Mouse (Mus musculus): ENCODE results near the gene Nars2.
"Not testable (repeated sequence)": the region's sequence is repeated elsewhere in the genome, so short reads cannot be mapped to it uniquely, and the experiment has no call there.

Gene Nars2

DNA sequence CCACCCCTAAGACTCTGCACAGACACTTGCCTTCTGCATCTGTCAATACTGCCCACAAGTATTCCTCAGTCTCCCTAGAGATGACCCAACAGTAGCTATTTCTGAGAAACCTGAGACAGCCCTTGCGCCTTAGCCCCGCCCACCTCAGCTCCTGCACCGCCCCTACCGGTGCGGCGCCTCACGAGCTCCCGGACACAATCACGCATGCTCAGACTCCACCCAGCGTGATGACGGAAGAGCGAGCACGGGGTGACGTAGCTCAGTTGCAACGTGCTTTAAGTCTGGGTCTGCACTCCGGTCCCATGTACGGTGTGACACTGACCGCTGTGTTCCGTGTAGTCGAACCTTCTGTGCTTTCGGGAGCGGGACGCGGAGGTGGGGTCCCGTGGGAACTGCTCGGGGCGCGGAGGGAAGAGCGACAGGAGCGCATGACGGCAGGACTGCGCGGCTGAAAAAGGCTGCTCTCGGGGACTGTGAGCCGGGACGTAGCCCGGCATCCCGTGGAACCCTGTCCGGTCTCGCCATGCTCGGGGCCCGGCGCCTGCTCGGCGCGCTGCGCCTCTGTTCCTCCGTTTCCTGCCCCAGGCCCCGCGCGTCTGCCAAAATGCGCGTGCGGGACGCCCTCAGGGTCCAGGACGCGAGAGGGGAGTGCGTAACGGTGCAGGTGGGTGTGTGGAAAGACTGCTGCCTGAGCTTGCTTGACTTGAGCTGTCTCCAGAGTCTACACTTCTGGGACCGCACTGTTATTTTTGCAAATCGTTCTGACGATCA, at the start of gene Nars2:
Nars2 (plus strand) TSS at position 225 of the 771 bp plus-strand sequence.
- in situ Hi-C loops (cut with MboI, MseI) = no loop called here

DNA sequence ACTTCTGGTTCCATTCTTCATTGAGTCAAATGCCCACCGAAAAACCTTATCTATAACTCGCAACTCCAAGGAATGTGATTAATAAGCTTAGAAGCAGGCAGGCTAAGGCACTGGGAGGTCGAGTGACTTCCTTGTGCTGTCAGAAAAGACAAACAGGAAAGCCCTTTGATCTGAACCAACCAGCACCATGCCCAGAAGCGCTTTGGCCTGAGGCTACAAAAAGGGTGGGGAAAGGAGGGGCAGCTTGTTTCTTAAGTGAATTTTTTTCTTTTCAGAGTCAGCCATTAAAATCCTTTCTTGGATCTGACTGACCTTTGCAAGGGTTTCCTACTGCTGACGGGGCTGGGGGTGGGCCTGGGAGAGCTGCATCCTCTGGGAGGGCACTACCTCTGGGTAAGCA, 49.1 kb upstream of the Nars2 start:
- in situ Hi-C loops (cut with MboI, MseI) = loop anchor here (10.0 kb wide), 1 partner anchor 367 kb away; no protein-coding TSS in a partner anchor

DNA sequence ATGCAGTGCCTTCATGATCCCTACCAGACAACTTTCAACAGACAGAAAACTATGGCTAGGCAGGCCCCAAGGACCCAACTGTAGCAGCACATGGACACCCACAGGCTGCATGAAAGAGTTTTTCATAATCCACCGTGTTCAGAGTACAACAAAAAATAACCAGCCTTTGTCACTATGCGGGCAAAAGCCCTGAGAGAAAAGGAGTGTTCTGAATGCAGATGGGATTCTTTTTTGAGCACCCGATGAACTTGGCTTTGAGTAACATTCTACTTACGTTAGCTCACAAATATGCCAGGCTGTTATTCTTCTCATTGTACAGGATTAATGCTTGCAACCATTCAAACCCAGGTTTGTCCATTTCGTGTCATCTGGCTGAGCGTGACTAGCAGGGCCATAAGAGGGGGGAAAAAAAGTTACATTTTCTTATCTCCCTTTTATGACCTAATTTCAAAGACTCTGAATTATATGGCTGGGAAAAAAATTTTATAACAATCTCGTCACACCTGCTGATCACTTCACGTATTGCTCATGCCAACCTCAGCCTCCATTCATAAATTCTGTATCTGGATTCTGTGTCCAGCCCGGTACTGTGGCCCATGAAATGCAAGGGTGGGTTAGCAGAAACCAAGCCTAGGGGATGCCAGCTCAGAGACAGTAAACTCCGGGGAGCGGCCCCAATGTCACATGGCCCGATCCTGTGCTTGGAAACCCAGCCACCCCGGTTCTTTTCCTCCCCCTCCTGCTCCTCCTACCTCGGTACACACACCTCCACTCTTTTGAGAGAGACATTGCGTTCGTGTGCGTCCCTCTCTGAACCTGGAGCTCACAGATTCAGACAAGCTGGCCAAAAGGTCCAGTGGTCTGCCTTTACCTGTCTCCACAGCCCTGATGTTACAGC, 48.0 kb upstream of the Nars2 start:
- in situ Hi-C loops (cut with MboI, MseI) = loop anchor here (10.0 kb wide), 1 partner anchor 369 kb away; no protein-coding TSS in a partner anchor

DNA sequence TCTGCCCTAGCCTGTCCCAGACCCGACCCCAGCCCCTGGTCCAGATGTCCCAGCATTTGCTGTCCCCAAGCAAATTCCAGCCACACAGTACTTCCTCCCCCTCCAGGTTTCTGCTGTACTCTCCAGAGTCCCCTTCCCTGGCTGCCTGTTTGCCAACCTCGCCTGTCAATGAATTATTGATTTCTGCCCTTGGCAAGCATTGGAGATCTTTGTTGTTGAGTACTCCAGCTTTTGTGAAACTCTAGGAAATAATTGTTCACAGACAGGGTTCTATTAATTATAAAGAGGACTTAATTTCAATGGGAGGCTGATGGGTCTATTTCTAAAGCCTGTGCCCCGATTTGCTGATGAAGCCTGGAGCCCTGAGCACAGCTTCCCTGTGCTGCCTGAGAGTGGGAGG, 46.9 kb upstream of the Nars2 start:
- in situ Hi-C loops (cut with MboI, MseI) = loop anchor here (10.0 kb wide), 1 partner anchor 370 kb away; no protein-coding TSS in a partner anchor

DNA sequence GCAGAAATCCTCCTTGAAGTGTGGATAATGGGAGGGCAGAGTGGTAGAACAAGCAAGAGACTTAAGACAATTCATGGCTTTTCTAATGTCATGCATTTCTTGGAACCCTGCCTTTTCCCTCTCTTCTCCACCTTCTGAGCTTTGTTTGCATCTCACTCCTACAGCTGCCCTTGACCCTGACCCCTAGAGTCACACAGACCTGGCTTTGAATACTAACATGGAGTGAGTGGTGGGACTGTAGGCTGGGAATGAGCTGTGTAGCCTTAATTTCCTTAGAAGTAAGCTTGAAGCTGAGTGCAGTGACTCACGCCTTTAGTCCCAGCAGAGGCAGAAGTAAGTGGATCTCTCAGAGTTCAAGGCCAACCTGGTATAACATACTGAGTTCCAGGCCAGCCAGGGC, 46.4 kb upstream of the Nars2 start:
- in situ Hi-C loops (cut with MboI, MseI) = loop anchor here (10.0 kb wide), 1 partner anchor 370 kb away; no protein-coding TSS in a partner anchor

DNA sequence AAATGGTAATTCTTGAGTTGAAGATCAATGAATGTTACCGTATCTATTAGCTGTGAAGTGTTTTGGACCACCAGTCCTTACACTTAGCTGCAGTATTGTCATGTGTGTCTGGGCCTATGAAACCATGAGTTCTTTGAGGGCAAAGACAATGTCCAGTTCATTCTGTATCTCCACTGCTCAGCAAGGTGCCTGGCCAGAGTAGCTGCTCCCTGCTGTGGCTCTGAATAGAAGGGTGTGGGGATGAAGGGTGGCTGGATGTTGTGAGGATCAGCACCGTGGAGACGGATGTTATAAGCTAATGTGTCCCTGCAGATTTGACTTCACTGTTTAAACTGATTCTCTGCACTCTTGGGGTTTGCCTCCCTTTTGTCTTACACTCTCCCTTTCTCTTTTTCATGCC, 45.9 kb upstream of the Nars2 start:
- in situ Hi-C loops (cut with MboI, MseI) = loop anchor here (10.0 kb wide), 1 partner anchor 371 kb away; no protein-coding TSS in a partner anchor

DNA sequence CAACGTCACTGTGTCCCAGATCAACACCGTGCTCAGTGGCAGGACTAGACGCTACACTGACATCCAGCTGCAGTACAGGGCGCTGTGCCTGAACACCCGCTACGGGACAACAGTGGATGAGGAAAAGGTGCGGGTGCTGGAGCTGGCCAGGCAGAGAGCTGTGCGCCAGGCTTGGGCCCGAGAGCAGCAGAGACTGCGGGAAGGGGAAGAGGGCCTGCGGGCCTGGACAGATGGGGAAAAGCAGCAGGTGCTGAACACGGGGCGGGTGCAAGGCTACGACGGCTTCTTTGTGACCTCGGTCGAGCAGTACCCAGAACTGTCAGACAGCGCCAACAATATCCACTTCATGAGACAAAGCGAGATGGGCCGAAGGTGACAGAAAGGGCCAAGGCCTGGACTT, 45.1 kb upstream of the Nars2 start:
- in situ Hi-C loops (cut with MboI, MseI) = loop anchor here (10.0 kb wide), 1 partner anchor 371 kb away; no protein-coding TSS in a partner anchor

DNA sequence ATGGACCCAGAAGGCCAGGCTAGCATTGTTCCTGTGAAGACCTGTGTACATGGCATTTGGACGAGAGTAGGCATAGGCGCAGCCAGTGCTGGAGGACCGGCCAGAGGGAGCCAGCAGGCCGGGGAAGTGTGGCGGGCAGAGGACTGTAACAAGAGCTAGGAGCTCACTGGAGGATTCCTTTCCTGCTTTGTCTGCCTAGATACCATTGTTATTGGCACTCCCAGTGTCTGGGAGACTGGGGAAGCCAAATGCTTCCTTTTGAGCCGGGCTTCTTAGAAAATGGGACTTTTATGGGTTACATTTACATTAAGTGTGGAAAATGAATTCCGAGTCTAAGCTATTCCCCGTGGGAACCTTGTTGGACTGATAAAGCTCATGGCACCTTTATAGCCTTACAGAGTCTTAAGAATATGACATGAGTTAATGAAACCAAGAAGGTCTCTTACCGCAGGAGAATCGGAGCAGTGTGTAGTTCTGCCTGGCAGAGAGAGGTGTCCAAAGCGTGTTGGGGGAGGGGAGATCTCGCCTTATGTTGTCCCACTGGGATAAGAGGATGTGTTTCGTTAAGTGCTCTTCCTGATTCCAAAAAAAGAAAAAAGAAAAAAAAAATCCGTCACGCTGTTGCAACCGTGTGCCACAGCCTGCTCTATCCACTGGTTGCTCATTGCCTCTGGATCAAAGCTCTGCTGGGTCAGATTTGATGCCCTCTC, 43.2 kb upstream of the Nars2 start:
- in situ Hi-C loops (cut with MboI, MseI) = loop anchor here (10.0 kb wide), 1 partner anchor 373 kb away; no protein-coding TSS in a partner anchor

DNA sequence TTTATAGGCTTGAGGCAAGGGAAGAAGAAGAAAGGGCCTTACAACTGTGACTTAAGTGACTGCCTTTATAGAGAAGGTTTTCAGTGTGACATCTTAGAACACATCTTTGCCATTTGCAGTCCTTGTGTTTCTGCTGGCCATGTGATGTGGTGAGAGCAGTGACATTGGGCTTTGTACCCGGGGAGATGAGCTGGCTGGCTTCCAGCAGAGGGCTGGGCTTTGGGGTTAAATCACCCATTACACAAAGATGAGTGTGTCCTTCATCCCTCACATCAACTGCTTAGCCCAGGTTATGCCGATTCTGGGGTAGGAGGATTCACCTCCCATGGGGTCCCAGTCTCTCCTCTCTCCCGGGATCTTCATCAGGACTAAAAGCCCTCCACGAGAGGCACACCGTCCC, 41.4 kb upstream of the Nars2 start:
- in situ Hi-C loops (cut with MboI, MseI) = loop anchor here (5.0 to 10.0 kb wide), 2 partner anchors 133 to 375 kb away; no protein-coding TSS in a partner anchor

DNA sequence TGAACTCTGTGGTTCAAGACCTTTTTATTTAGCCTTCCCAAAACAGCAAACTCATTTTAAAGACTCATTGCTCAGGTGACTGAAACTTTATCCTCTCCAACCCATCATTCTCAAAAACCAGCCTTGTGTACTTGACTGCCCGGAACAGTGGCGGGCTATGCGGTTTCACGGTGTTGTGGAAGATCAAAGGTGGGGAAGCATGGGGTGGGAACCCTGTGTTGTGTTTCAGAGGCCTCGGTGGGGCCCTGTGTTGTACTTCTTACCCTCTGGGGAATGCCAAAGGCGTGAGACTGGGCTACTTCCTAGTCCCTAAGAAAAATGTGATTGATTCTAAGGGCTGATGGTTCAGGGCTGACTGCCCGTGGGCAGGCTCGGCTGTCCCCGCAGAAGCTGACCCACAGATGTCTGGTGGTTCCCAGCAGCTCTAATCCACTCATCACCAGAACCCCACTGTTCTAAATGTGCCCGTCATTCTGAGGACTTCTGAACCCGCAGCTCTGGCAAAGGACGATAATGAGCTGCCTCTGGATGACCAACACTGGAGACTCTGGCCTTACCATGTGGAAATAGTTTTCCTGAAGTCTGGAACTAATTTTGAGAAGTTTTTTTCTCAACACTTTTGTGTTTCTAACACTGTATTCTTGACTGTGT, 40.9 kb upstream of the Nars2 start:
- in situ Hi-C loops (cut with MboI, MseI) = loop anchor here (5.0 kb wide), 1 partner anchor 133 kb away; no protein-coding TSS in a partner anchor

DNA sequence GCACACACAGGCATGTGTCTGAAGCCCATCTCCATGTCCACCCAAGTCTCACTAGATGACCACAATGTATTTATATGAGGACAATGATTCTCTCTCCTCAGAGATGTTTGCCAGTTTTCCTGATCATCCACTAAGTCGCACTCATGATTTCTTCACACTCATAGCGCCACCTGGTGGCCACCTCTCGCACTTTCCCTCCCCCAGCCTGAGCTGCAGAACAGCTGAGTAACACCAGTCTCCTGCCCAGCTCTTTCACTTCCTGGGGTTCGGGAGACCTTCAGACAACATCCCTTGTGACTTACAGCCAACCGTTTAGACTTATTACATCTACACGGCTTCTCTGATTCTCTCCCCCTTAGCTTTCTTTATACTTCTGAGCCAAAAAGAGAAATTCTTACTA, 37.3 kb upstream of the Nars2 start:
- in situ Hi-C loops (cut with MboI, MseI) = loop anchor here (5.0 kb wide), 1 partner anchor 137 kb away; no protein-coding TSS in a partner anchor

DNA sequence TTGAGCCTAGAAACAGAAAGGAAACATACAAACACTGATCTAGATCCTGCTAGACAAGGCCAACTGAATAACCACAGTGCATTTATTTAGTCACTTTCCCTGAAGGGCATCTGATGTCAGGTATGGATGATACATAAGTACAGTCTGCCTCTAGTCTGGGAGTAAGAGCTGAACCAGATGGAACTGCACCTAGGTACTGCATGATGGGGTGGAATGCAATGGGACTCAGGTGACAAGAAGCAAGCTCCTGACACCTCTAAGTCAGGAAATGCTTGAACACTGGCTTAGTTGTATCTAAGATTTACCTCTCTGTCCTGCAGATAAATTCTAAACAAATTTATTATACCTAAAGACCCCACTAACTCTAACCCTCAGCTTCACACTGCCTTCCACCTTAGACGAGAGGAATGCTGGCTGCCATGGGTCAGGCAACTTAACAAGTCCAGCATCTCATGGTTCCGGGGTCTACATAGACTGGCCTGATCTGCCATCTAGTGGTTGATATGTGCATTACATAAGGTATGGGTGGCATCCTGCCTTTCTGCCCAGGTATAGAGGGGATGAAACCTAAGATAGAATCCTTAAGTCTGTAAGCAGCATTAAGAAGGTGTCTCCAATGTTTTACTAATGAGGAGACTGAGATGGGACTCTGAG, 35.7 kb upstream of the Nars2 start:
- in situ Hi-C loops (cut with MboI, MseI) = no loop called here

DNA sequence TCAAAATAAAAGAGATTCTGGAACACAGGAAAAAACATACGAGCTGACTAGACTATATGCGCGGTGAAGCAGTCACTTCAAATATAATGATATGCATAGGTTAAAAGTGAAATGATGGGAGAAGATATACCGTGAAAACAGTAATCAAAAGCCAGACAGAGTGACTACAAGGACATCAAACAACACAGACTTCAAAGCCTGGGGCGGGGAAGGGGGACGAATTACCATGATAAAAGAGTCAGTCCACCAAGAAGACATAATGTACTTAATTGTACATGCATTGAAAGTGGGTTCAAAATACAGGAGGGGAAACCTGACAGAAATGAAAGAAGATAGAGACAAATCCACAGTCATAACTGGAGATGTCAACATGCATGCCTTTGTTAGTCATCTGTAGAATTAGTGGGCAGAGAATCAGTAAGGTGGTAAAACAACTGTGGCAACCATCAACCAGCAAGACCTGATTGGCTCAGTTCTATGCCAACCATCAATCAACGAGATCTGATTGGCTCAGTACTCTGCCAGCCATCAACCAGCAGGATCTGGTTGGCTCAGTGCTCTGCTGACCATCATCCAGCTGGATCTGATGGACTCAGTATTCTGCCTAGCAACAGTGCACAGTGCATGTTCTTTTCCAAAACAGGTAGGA, 30.7 kb upstream of the Nars2 start:
- in situ Hi-C loops (cut with MboI, MseI) = no loop called here

DNA sequence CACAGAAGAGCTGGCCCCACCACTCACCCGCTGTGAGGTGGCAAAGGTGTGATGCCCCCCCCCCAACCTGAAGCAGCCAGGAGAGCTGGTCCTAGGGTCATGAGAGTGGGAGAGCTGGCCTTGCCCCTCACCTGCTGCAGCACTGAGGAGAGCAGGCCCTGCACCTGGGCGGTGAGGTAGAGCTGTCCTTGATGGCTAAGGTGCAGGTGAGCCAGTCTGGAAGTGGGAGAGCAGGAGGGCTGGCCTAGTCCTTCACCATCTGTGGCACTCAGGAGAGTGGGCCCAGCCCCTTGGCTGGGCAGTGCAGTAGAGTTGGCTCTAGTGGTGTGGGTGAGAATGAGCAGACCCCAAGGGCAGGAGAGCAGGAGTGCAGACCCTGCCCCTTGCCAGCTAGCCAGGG, 28.4 kb upstream of the Nars2 start:
- in situ Hi-C loops (cut with MboI, MseI) = no loop called here

DNA sequence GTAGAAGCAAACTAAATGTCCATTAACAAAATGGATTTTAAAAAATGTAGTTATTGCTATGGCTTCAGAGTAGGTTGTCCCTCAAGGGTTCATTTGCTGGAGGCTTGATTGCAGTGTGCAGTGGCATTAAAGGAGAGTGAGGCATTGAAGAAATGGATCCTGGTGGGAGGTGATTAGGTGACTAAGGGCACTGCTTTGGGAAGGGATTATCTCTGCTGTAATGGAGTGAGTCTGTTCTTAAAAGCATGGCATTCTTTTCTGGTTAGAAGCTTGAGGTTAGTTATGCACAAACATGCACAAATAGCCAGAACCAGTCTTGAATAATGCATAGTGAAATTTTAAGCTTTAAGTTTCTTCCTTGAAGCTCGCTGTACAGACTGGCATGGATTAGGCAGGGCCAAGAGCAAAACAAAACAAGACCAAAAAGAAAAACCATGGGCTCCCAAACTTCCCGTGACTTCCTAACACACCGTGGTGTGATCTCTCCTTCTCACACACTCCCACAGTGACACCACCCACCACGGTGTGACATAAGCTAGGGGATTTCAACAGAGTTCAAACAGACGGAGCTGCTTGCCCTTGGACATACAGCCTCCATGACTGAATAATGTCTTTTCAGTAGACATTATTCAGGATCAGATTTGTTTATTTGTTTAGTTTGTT, 7.5 kb upstream of the Nars2 start:
- in situ Hi-C loops (cut with MboI, MseI) = no loop called here

DNA sequence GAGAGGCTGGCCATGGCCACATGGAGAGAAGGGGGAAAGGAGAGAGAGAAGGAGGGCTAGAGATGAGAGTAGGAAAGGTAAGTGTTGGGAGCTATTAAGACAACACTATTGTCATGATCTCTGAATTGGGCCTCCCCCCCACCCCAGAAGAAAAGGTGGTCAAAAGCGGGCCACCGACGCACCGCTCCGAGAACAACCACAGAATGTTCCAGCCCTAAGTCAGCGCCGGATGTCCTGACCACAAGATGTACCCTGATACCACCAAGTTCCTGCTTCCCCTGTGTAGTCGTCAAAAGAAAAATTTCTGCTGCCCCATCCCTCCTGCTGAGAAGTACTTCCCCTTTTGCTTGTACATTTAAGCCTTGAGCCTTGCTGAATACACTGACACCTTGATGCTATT, 4.8 kb upstream of the Nars2 start:
- in situ Hi-C loops (cut with MboI, MseI) = not testable (repeated sequence)

DNA sequence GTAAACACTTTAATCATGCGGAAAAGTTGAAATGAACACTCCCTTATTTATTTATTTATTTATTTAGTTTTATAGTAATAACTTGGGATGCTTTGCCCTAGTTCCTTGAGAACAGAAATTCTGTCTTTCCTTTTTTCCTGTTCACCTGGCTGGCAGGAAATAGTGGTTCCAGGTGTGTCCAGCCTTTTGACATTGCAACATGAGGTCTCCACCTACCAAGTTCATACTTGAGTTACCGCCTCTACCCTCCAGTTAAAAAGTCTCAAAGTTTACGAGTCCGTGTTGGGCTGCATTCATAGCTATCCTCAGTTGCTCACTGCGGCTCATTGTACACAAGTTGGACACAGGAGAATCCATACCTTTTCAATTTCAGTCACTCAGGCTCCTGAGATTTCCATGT, 789 bp downstream of the Nars2 start:
- in situ Hi-C loops (cut with MboI, MseI) = no loop called here

DNA sequence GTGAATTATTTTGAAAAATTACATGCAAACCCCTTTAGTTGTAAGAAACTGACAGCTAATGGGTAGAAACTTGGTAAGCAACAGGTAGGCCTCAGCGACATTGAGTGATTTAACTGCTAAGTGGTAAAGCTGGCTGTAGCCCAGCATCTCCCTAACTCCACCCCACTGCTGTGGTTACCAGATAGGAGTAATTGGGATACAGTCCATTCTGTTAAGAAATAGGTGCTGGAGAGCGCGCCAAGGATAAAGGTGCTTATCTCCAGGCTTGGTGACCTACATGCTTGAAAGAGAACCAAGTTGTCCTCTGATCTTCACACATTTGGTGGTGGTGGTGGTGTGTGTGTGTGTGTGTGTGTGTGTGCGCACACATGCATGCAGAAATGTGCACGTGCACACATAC, 7.9 kb downstream of the Nars2 start:
- in situ Hi-C loops (cut with MboI, MseI) = no loop called here

DNA sequence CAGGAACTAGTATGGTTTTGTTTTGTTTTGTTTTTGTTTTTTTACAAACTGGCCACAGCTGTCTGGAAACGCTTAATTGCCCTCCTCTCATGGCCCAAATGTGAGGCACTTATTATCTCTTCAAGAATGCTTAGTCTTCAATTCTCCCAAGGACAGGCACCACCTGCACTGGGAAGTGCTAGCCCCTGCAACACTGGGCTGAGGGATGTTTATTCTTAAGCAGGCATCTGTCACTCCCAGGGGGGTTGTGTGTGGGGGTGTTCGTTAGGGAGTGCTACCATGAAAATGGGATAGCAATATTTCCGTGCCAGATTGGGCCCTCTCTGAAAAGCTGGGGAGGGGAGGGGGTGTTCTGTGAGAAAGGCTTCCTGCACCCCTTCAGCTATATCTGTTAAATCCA, 15.9 kb downstream of the Nars2 start:
- in situ Hi-C loops (cut with MboI, MseI) = loop anchor here (5.0 kb wide), 1 partner anchor 330 kb away; no protein-coding TSS in a partner anchor
